Mouse (Mus musculus): Measurements from ENCODE around the gene Cacna2d2.

- TF ChIP-seq POLR2A (IDR thresholded peaks at IDR 0.05; ENCODE audit: borderline replicate concordance, extremely low read depth, low read depth, low read length) (no peak), CTCF (IDR thresholded peaks at IDR 0.05; ENCODE audit: insufficient read depth, low read length) (no peak)
Measured at GRCm38 (mm10) chr9:107400666-107401285, 1.4 kb downstream of the Cacna2d2 start.
